Mouse (Mus musculus) embryonic fibroblast, embryonic 13.5 days (primary cell): ENCODE measurements around the gene Prkch.

ENCODE experiments used
- CTCF ChIP-seq: IDR thresholded peaks from 2 replicates; pipeline ENCODE4 v1.5.1; 2011; ENCODE audit warnings: mild to moderate bottlenecking, control low read depth, low read length, moderate library complexity, borderline replicate concordance; ENCODE audit not compliant: insufficient read depth
- POLR2A ChIP-seq: IDR thresholded peaks from 2 replicates; pipeline ENCODE4 v1.6.1; 2011; ENCODE audit warnings: low read depth, mild to moderate bottlenecking, control low read depth, low read length, moderate library complexity

- TF ChIP-seq POLR2A: no peak
- TF ChIP-seq CTCF: no peak
Observed at GRCm38 (mm10) chr12:73610831-73611370, 26.3 kb downstream of the Prkch start.
